Mouse (Mus musculus): ENCODE results near the gene Slc46a2. TPM values are rescaled to one million over a fixed set of nuclear protein-coding genes. Genes with fewer than 3 reads are reported as not detected.

The Slc46a2 gene
- polyA plus RNA-seq (2011; ENCODE audit: insufficient read length, low read depth, missing spikeins): not detected in 2 replicates

DNA sequence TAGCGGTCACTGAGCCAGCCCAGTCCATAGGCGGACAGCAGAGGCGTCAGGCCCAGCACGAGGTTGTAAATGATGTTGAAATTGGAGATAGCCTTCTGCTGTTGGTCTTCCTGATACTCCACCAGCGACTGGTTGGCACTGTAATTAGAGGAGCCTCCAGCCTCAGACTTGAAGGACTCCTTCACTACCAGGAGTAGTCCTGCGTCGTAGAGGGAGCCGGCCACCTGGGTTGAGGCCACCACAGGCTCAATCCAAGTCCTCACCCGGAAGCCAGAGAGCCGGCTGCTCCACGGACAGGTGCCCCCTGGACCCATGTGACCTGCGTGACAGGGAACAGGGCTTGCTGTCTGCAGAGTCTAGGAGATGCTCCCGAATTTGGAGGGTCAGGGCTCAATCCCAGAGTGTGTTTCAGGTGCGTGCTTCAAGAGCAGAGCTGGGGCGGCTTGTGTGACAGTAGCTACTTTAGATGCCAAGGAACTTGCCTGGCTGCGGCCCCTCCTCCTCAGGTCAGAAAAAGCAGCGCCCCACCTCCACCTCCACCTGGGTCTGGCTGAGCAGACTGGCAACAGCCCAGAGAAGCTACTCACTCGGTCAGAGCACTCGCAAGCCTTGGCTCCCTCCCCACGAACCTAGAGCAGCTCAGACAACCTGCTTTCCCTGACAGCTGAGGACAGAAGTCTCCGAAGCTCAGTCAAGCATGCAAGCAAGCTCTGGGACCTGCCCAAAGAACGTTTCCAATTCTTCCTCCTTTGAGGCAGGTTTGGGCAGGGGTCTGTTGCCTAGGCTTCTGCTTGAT lies at the start of gene Slc46a2:
TSS of gene Slc46a2 (minus strand) at position 449 of the 796 bp plus-strand sequence.
- TF ChIP-seq POLR2A (IDR thresholded peaks at IDR 0.05; ENCODE audit: low read depth, low read length) (no peak), CTCF (IDR thresholded peaks at IDR 0.05; ENCODE audit: borderline replicate concordance, insufficient read depth, low read length) (no peak)
- no peak within 1 kb of the TSS for H3K4me3 ChIP-seq (ENCODE audit: insufficient read depth, low read length)
- no peaks in the 10 kb centered on the region for H3K4me1 ChIP-seq (ENCODE audit: control insufficient read depth, insufficient read depth, low read length)
- no peak within 1 kb of the TSS for H3K27ac ChIP-seq (ENCODE audit: insufficient read depth, low read length)

DNA sequence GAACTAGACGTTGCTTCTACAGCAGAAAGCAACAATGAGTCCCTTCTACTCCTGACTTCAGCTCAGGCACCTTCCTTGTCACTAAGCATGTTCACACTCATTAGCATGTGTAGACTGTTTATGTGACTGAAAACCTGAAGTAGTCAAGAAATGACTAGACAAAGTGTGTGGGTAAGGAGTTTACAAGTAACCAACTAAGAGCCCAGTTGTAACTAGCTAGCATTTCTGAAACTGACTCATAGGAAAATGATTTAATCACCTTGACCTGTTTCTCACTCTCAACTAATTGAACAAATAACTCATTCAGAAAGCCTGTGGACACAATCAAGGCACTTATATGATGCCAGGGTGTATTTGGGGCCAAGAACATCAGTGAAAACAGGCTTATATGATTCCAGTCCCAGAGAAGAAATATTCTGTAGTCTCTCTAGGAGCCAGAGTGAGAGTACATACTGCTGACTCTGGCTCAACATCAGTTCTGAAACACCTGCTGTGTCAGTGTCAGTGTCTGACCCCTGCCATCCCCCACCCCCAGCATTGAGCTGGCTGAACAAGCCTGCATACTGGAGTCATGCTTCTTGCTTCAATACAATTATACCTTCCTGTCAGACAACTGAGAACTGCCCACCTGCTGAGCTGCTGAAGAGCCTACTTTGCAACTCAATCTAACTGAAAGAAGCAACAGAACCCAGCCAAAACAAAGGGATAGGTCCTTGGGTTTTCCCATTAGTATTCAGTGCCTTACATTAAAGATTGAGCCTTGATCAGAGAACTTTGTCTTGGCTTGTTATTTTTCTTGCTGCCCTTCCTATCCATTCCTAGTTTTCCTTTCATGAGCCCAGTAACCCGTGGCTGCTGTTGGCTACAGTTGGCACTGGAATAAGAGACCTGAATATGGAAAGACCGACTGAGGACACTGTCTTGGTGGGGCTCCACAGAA lies 48.8 kb upstream of the Slc46a2 start, which contains the start of gene Mup6:
TSS of gene Mup6 (plus strand) at position 890 of the 940 bp plus-strand sequence.
- no peaks in the 10 kb centered on the region for H3K4me1 ChIP-seq (ENCODE audit: control insufficient read depth, insufficient read depth, low read length)
- H3K27ac ChIP-seq (ENCODE audit: insufficient read depth, low read length): no peak within 1 kb of the TSS
- no peak within 1 kb of the TSS for H3K4me3 ChIP-seq (ENCODE audit: insufficient read depth, low read length)
- no peak for TF ChIP-seq CTCF (IDR thresholded peaks at IDR 0.05; ENCODE audit: borderline replicate concordance, insufficient read depth, low read length)

DNA sequence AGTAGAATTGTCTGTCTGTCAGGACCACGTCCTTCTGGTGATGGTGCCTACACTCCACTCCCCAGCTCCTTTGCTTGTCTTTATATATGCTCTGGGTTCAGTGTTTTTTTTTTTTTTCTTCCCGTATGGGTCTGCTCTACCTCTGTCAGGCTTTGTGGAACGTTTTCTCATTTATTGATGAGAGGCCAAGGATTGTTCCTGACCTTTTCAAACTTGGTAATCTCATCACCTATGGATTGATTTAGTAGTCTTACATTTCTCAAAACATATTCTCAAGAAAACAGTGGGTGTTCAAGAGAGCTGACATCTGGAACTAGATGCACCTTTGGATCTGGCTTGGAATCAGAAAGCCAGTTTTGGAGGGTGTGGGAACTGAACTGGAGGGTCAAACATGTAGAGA lies 45.8 kb upstream of the Slc46a2 start, which contains the start of gene Mup4:
TSS of gene Mup4 (minus strand) at position 101 of the 400 bp plus-strand sequence.
- H3K4me1 ChIP-seq (ENCODE audit: control insufficient read depth, insufficient read depth, low read length): no peaks in the 10 kb centered on the region
- H3K4me3 ChIP-seq (ENCODE audit: insufficient read depth, low read length): no peak within 1 kb of the TSS
- no peak for TF ChIP-seq CTCF (IDR thresholded peaks at IDR 0.05; ENCODE audit: borderline replicate concordance, insufficient read depth, low read length)
- no peak for TF ChIP-seq POLR2A (IDR thresholded peaks at IDR 0.05; ENCODE audit: low read depth, low read length)
- no peak within 1 kb of the TSS for H3K27ac ChIP-seq (ENCODE audit: insufficient read depth, low read length)

DNA sequence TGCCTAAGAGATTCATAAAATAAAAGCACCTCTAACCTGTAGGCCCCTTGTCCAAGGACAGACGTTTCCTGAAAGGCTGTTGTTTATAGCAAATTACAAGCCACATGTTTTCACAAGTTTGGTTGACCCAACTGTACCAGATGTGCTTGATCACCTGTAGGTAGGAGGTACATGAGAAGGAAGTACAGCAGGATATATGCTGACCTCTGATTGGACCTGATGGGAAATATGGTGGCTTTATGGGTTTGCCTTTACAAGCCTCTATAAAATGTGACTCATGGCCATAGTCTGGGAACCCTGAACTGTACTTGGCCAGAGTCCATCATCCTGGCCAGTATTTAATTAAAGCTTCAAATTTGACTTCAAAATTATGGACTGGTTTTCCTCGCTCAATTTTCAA lies 22.7 kb upstream of the Slc46a2 start:
- Histone ChIP-seq H3K4me3 (ENCODE audit: insufficient read depth, low read length) (no peak overlapping the region), H3K27ac (ENCODE audit: insufficient read depth, low read length) (no peak overlapping the region), H3K4me1 (ENCODE audit: control insufficient read depth, insufficient read depth, low read length) (no peaks in the 10 kb centered on the region)
- no peak for TF ChIP-seq CTCF (IDR thresholded peaks at IDR 0.05; ENCODE audit: borderline replicate concordance, insufficient read depth, low read length)
- TF ChIP-seq POLR2A (IDR thresholded peaks at IDR 0.05; ENCODE audit: low read depth, low read length): no peak

DNA sequence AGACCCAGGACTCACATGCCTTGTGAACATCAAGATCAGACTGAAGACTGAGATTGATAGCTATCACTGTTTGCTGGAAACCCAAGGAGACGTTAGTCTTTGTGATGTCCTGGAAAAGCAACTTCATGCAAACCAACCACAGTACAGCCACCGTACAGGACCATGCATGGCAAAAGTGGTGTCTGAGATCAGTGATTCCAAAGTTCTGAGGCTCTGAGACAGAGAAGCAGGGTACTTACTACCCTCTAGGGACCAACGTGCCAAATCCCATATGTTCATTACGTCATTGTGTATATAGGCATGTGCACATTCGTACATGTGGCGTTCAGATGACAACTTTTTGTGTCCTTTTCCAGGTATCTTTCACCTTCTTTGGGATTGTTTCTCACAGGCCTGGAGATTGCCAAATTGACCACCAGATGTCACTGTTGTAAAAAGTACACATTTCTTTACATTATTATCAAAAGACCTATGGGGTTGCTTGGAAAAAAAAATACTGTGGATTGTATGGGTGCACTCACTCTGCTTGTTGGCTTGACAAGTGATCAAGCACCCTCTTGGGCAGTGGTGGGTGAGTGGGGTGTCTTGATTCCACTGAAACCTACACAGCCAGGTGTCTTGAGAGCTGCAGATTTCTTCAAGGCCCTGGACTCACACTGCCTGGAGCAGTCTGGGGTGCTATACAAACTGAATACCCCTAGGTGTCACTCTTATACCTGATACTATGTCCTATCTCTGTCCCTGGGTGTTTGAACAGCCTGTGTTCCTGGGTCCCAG lies 17.8 kb upstream of the Slc46a2 start:
- TF ChIP-seq POLR2A (IDR thresholded peaks at IDR 0.05; ENCODE audit: low read depth, low read length): no peak
- TF ChIP-seq CTCF (IDR thresholded peaks at IDR 0.05; ENCODE audit: borderline replicate concordance, insufficient read depth, low read length): no peak
- Histone ChIP-seq H3K4me1 (ENCODE audit: control insufficient read depth, insufficient read depth, low read length) (no peaks in the 10 kb centered on the region), H3K4me3 (ENCODE audit: insufficient read depth, low read length) (no peak overlapping the region), H3K27ac (ENCODE audit: insufficient read depth, low read length) (no peak overlapping the region)

DNA sequence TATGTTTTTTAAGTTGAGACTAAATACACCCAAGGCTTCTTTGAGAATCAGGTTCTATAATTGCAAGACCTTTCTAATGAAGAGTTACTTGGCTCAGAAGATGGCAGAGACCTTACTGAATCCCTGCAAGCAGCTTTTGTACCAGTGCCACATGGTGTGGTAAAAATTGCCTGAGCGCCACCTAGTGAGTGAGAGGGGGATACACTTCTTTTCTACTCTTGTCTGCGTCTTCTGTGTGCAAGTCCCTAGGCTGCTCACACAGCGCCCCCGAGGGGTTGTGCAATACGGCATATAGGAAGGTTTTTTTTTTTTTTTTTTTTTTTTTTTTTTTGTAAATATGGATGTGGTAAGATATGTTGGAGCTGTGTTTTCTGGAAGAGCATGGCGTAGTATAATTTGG lies 13.5 kb upstream of the Slc46a2 start:
- TF ChIP-seq POLR2A (IDR thresholded peaks at IDR 0.05; ENCODE audit: low read depth, low read length) (no peak), CTCF (IDR thresholded peaks at IDR 0.05; ENCODE audit: borderline replicate concordance, insufficient read depth, low read length) (peak; percentile 63)
- Histone ChIP-seq H3K27ac (ENCODE audit: insufficient read depth, low read length) (no peak overlapping the region), H3K4me1 (ENCODE audit: control insufficient read depth, insufficient read depth, low read length) (no peaks in the 10 kb centered on the region; the same call in 1 of the 2 replicates), H3K4me3 (ENCODE audit: insufficient read depth, low read length) (no peak overlapping the region)

DNA sequence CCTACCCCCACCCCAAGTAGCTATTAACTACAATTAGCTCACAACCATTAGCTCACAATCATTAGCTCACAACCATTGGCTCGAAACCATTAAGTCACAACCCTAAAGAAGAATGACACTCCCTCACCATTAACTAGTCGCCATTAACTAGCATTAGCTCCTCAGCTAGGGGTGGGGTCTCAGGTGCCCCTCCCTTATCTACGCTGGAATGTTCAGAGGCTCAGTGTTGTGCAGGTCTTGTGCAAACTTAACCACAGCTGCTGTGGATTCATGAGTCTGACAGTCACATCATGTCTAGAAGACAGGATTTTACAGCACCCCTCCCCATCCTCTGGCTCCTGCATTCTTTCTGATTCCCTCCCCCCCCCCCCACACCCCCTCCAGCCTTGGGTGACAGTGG lies 12.8 kb upstream of the Slc46a2 start:
- TF ChIP-seq POLR2A (IDR thresholded peaks at IDR 0.05; ENCODE audit: low read depth, low read length) (no peak), CTCF (IDR thresholded peaks at IDR 0.05; ENCODE audit: borderline replicate concordance, insufficient read depth, low read length) (no peak)
- Histone ChIP-seq H3K4me1 (ENCODE audit: control insufficient read depth, insufficient read depth, low read length) (no peaks in the 10 kb centered on the region; the same call in 1 of the 2 replicates), H3K27ac (ENCODE audit: insufficient read depth, low read length) (no peak overlapping the region), H3K4me3 (ENCODE audit: insufficient read depth, low read length) (no peak overlapping the region)

DNA sequence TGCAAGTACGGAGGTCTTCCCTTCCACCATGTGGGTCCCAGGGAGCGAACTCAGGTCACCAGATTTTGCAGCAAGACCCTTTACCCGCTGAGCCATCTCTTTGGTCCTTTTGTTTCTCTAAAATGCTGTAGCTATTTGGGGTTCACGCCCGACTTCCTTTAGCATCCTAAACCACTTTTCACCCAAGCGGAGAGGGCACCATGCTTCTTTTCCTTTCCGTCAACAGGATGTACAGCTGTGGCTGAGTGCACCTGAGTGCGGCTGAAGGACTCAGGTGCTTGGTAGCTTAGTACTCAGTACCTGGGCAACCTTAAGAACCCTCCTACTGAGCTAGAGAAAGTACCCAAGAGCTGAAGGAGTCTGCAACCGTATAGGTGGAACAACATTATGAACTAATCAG lies 10.2 kb upstream of the Slc46a2 start:
- TF ChIP-seq POLR2A (IDR thresholded peaks at IDR 0.05; ENCODE audit: low read depth, low read length) (no peak), CTCF (IDR thresholded peaks at IDR 0.05; ENCODE audit: borderline replicate concordance, insufficient read depth, low read length) (no peak)
- Histone ChIP-seq H3K4me3 (ENCODE audit: insufficient read depth, low read length) (no peak overlapping the region), H3K27ac (ENCODE audit: insufficient read depth, low read length) (no peak overlapping the region), H3K4me1 (ENCODE audit: control insufficient read depth, insufficient read depth, low read length) (no peaks in the 10 kb centered on the region; the same call in 1 of the 2 replicates)

DNA sequence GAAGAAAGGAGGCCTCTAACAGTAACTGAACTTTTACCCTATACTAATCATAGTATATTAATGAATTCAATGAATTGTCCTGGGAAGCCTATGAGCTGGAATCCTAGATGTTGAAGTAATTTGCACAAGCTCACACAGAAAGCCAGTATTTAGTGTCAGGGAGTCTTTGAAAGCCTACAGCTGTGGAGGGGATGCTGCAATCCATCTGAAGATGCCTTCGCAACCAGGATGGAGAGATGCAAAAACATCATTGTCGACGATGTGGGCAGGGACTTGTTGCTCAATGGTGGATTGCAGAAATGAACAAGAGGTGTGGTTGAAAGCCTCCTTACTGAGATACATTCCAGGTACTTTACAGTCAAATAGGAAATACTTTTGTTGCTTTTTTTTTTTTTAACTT lies 3.1 kb upstream of the Slc46a2 start:
- H3K27ac ChIP-seq (ENCODE audit: insufficient read depth, low read length): no peak overlapping the region
- H3K4me1 ChIP-seq (ENCODE audit: control insufficient read depth, insufficient read depth, low read length): no peaks in the 10 kb centered on the region
- H3K4me3 ChIP-seq (ENCODE audit: insufficient read depth, low read length): no peak overlapping the region
- TF ChIP-seq CTCF (IDR thresholded peaks at IDR 0.05; ENCODE audit: borderline replicate concordance, insufficient read depth, low read length): no peak
- no peak for TF ChIP-seq POLR2A (IDR thresholded peaks at IDR 0.05; ENCODE audit: low read depth, low read length)

Measured in embryonic fibroblast, embryonic 13.5 days (primary cell).